Mouse (Mus musculus): ENCODE data around the gene Blvra.

Blvra gene

GRCm38 (mm10) chr2:127137838-127138420 is 67.5 kb downstream of the Blvra start:
- DNase-seq (ENCODE audit: low spot score): no peak

GRCm38 (mm10) chr2:127138449-127138848 is 68.0 kb downstream of the Blvra start:
- DNase-seq (ENCODE audit: low spot score): no peak

GRCm38 (mm10) chr2:127139094-127139493 is 68.6 kb downstream of the Blvra start:
- no peak for DNase-seq (ENCODE audit: low spot score)

- no peak for DNase-seq (ENCODE audit: low spot score)
Observed at GRCm38 (mm10) chr2:127139605-127140004, 69.1 kb downstream of the Blvra start.

DNA sequence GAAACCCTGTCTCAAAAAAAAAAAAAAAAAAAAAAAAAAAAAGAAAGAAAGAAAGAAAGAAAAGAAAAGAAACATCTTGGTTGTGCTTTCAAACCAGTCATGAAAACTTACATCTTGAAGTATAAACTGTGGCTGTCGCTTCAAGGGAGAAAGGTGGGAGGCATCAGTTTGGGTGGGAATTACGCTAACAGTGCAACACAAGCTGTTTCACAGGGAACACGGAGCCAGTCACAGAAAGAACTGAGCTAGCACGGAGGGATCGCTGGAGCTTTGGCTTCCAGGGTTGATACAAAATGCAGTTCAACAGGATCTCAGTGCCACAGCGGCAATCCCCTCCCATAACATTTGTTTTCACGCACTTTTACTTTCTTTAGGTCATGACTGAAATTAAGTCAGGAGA is 69.5 kb downstream of the Blvra start:
- DNase-seq (ENCODE audit: low spot score): no peak

DNA sequence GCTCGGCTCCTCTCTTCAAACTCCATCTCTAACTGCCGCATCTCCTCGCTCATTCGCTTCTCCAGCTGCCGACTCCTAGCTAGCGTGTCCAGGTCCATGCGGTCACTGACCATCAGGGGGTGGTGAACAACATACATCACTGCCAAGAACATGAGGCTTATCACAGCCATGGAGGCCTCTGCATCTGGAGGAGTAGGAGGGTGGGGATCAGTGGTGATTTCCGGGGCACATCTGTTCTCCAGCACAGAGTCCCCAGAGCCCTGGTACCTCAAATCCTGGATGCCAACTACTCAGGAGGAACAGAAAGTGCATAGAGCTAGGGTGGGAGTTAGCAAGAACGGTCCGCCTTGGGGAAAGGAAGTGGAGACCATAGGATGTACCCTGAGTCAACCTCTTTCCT is 71.6 kb downstream of the Blvra start:
- DNase-seq (ENCODE audit: low spot score): no peak

DNA sequence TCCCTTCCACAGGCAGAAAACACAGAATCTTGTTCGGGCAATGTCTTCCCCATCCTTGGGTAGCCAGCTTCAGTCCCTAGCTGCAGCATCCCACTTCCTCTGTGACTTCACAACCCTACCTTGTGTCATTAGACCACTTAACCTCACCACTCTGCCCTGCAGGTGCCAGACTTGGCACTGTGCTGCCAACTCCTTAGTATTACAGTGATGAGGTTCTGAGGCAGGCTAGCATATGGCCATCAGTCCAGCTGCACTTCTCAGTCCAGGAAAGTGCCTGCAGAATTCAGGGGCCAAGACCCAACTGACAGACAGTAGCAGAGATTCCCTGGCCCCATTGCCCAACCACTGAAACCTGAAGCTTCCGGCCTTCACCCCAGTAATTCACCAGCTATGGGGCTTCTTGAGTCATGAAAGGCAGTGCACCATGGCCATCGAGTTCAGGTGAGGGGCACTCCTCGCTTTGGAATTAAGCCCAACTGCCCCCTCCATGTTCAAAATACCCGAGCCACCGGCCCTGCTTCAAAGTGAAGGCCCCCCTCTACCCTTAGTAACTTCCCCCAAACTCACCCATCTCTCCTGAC is 72.2 kb downstream of the Blvra start:
- no peak for DNase-seq (ENCODE audit: low spot score)

- peak; percentile 87 for DNase-seq (ENCODE audit: low spot score)
Observed at GRCm38 (mm10) chr2:127143158-127144063, 72.9 kb downstream of the Blvra start, which contains the start of gene Itpripl1. Itpripl1 (minus strand) TSS chr2:127143442.

DNA sequence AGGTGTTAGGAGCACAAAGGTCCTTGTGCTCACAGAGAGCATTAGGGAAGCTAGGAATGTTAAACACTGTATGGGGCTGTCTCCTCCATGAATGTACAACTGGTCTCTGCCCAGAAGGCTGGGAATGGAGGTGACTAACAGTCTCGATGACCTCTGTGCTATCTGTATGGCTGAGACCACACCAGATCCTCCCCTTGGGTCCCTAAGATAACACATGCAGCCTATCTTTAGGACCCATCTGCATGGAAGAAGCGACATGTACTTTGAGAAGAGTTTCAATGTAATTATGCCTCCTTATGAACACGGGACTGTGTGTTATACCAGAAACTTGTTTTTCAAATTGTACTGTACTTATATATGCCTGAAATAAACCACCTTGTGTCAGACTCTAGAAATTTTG is 75.2 kb downstream of the Blvra start:
- DNase-seq (ENCODE audit: low spot score): no peak

All from urinary bladder, postnatal 14 days (tissue).